Mouse (Mus musculus): ENCODE measurements at regions not wholly inside any gene's neighbourhood (a gene's known extent, or its start where the extent isn't known, plus 50 kb on each side); places are given as distances from the start of the nearest gene placed in this dataset.
A peak's percentile ranks its signal among the peaks of the same experiment; 100 is the strongest.
"Not testable (repeated sequence)": the region's sequence is repeated elsewhere in the genome, so short reads cannot be mapped to it uniquely, and the experiment has no call there.

- DNase-seq, result no peak
Measured at GRCm38 (mm10) chr5:117040878-117041277, 75.0 kb downstream of the Suds3 start.

GRCm38 (mm10) chr5:117037261-117037660 lies 78.7 kb downstream of the Suds3 start:
- DNase-seq, result peak; percentile 7

GRCm38 (mm10) chr5:117032130-117032529 lies 83.8 kb downstream of the Suds3 start:
- DNase-seq, result no peak

- no peak for DNase-seq
Measured at GRCm38 (mm10) chr5:117025689-117026383, 90.1 kb downstream of the Suds3 start.

- no peak for DNase-seq
Measured at GRCm38 (mm10) chr5:117018419-117019150, 97.3 kb downstream of the Suds3 start.

- DNase-seq, result no peak
Measured at GRCm38 (mm10) chr5:117011128-117011527, 104.8 kb downstream of the Suds3 start.

GRCm38 (mm10) chr5:117000770-117001201 lies 115.1 kb downstream of the Suds3 start:
- DNase-seq, result peak; percentile 18

GRCm38 (mm10) chr5:116994508-116994907 lies 121.4 kb downstream of the Suds3 start:
- DNase-seq, result no peak

- DNase-seq, result no peak
Measured at GRCm38 (mm10) chr5:116993674-116994073, 122.2 kb downstream of the Suds3 start.

- no peak for DNase-seq
Measured at GRCm38 (mm10) chr5:116991461-116991860, 124.5 kb downstream of the Suds3 start.

GRCm38 (mm10) chr5:116971474-116971873 lies 144.4 kb downstream of the Suds3 start:
- not testable (repeated sequence) for DNase-seq

- no peak for DNase-seq
Measured at GRCm38 (mm10) chr5:116964171-116964570, 151.7 kb downstream of the Suds3 start.

- DNase-seq, result no peak
Measured at GRCm38 (mm10) chr5:116963106-116963505, 152.8 kb downstream of the Suds3 start.

- DNase-seq, result no peak
Measured at GRCm38 (mm10) chr5:116960041-116960440, 155.9 kb downstream of the Suds3 start.

GRCm38 (mm10) chr5:116958141-116958540 lies 157.8 kb downstream of the Suds3 start:
- DNase-seq, result no peak

- no peak for DNase-seq
Measured at GRCm38 (mm10) chr5:116956572-116956971, 159.3 kb downstream of the Suds3 start.

- no peak for DNase-seq
Measured at GRCm38 (mm10) chr5:116950280-116950881, 165.5 kb downstream of the Suds3 start.

- DNase-seq, result no peak
Measured at GRCm38 (mm10) chr5:116934585-116934984, 181.3 kb downstream of the Suds3 start.

GRCm38 (mm10) chr5:116934151-116934550 lies 181.8 kb downstream of the Suds3 start:
- DNase-seq, result no peak

GRCm38 (mm10) chr5:116933105-116933504 lies 182.8 kb downstream of the Suds3 start:
- DNase-seq, result no peak

GRCm38 (mm10) chr5:116923761-116924160 lies 192.2 kb downstream of the Suds3 start:
- no peak for DNase-seq

- DNase-seq, result no peak
Measured at GRCm38 (mm10) chr5:116922059-116922671, 193.7 kb downstream of the Suds3 start.

GRCm38 (mm10) chr5:116914876-116915275 lies 201.0 kb downstream of the Suds3 start:
- DNase-seq, result peak; percentile 15

Measured in adrenal gland, postnatal 25 days (tissue).